Mouse (Mus musculus) R1 (cell line): ENCODE results near the gene Dennd4b.
"Not testable (repeated sequence)": the region's sequence is repeated elsewhere in the genome, so short reads cannot be mapped to it uniquely, and the experiment has no call there.

Source experiments
- DNase-seq: peaks from one replicate; pipeline ENCODE4 v3.0.0-alpha.2; 2018; ENCODE audit warnings: low read depth, low spot score

Dennd4b gene

GRCm38 (mm10) chr3:90278211-90278610 is 13.2 kb downstream of the Dennd4b start:
- DNase-seq, result no peak

- DNase-seq, result no peak
Observed at GRCm38 (mm10) chr3:90279216-90279615, 14.2 kb downstream of the Dennd4b start.

- no peak for DNase-seq
Observed at GRCm38 (mm10) chr3:90279743-90280142, 14.8 kb downstream of the Dennd4b start.

GRCm38 (mm10) chr3:90280708-90281107 is 15.7 kb downstream of the Dennd4b start:
- no peak for DNase-seq

GRCm38 (mm10) chr3:90284150-90284549 is 19.2 kb downstream of the Dennd4b start:
- DNase-seq, result no peak

- not testable (repeated sequence) for DNase-seq
Observed at GRCm38 (mm10) chr3:90289403-90289802, 24.4 kb downstream of the Dennd4b start.

GRCm38 (mm10) chr3:90290602-90291001 is 25.6 kb downstream of the Dennd4b start:
- no peak for DNase-seq

- DNase-seq, result no peak
Observed at GRCm38 (mm10) chr3:90291982-90292344, 27.0 kb downstream of the Dennd4b start.

- peak; percentile 100 for DNase-seq
Observed at GRCm38 (mm10) chr3:90292345-90293275, 27.6 kb downstream of the Dennd4b start, which contains the start of gene Gatad2b. TSS of gene Gatad2b (plus strand) at chr3:90293178.

- DNase-seq, result peak; percentile 83
Observed at GRCm38 (mm10) chr3:90293352-90294063, 28.5 kb downstream of the Dennd4b start.

GRCm38 (mm10) chr3:90294064-90294440 is 29.1 kb downstream of the Dennd4b start:
- peak; percentile 48 for DNase-seq

GRCm38 (mm10) chr3:90294651-90295050 is 29.7 kb downstream of the Dennd4b start:
- no peak for DNase-seq

- DNase-seq, result no peak
Observed at GRCm38 (mm10) chr3:90305801-90306200, 40.8 kb downstream of the Dennd4b start.

- DNase-seq, result no peak
Observed at GRCm38 (mm10) chr3:90309589-90309988, 44.6 kb downstream of the Dennd4b start.

GRCm38 (mm10) chr3:90313367-90313766 is 48.4 kb downstream of the Dennd4b start:
- peak; percentile 63 for DNase-seq

- DNase-seq, result no peak
Observed at GRCm38 (mm10) chr3:90314241-90314640, 49.3 kb downstream of the Dennd4b start.

- no peak for DNase-seq
Observed at GRCm38 (mm10) chr3:90322289-90322688, 57.3 kb downstream of the Dennd4b start.

GRCm38 (mm10) chr3:90323119-90323518 is 58.1 kb downstream of the Dennd4b start:
- no peak for DNase-seq
